Mouse (Mus musculus): ENCODE measurements around the gene Xpo5. TPM values are rescaled to one million over a fixed set of nuclear protein-coding genes. Genes with fewer than 3 reads are reported as not detected.

Xpo5 gene
- 23.4 TPM for polyA plus RNA-seq (2017; shearing (Covaris generic))

DNA sequence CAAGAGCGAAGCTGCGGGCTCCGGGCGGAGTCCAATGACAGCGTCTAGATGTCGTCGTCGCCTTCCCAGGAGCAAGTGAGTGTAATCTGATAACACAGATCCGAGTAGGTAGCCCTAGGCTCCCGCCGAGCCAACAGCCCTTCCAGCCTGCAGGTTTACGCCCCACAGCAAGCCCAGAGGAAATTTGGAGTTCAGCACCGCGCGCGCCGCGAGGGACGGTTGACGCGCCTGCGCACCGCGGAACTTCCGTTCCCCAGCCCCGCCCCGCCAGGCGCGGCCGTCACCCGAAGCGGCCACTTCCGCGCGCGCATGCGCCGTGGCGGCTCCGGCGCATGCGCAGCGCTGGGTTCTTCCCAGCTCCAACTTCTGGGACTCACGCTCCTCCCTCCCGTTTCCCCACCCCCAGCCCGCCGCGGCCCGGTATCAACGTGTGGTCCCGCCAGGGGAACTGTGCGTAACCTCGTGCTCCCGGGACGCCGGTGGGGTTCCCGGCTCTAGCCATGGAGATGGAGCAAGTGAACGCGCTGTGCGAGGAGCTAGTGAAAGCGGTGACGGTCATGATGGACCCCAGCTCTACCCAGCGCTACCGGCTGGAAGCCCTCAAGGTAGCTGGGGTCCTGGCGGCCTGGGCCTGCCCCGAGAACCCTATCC, at the start of gene Xpo5, which contains the start of gene Polh:
Gene Xpo5, plus strand, starts transcription at position 362 of the 651 bp plus-strand sequence.
Gene Polh, minus strand, starts transcription at position 225 of the 651 bp plus-strand sequence.

DNA sequence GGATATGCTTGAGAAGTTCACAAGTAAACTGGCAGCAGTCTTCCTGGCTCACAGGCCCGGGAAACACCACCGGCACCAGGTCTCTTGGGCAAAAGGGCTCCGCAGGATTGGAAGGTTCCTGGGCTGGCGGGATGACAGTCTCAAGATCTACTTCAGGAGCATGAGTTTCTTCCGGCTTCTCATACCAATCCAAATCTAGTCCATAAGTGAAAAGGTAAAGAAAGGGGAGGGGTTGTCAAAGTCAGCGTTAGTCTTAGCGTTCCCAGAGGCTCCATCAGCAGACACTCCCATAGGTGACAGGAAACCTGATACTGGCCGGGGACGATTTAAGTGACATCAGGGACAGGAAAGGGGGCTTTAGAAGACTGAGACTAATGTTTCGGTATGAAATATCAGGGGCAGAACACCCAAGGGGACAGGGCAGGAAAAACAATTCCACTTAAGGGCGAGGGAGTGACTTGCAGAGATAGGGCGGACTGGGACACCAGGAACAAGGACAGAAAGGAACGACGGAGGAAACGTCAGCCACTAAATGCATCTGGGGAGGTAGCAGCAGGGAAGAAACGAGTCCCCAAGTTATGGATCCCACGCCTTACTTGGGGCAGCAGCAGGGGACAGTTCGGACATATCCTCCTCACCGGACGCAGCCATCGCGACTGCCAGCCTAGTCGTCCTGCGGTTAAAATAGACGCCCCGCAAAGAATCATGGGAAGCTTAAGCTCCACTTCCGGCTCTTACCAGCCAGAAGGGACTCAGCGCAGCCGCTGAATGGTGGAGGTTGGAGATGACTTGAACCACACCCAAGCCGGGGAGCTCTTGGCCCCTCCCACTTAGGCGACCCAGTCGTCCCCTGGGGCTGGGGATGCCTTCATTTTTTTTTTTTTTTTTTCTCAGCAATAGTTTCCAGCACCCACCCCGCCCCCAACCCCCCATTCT, 49.5 kb upstream of the Xpo5 start, which contains the start of gene Mad2l1bp:
Gene Mad2l1bp, minus strand, starts transcription at position 707 of the 936 bp plus-strand sequence.

DNA sequence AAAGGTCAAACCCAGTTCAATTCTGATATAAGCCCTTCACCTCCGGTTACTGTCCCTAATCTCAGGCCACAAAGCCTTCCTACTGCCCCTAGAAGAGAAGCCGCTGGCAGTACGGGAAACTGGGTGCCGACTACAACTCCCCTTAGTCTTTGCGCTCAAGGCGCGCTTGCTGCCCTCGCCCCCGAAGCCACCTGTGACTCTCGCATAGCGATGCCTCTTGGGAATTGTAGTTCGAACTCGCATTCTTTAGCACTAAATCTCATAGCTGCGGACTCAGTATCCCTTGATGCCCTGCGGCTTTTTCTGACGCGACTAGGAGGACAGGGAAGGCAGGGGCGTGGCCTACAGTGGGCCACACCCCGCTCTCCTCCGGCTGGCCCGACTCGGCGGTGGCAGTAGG, 41.9 kb upstream of the Xpo5 start, which contains the start of gene Gtpbp2:
Gene Gtpbp2, plus strand, starts transcription at position 347 of the 400 bp plus-strand sequence.

GRCm38 (mm10) chr17:46247512-46248188, 45.1 kb downstream of the Xpo5 start, which contains the start of the genes Polr1c and Yipf3:
TSS of gene Polr1c (minus strand) at chr17:46248054.
TSS of gene Yipf3 (plus strand) at chr17:46248080.

DNA sequence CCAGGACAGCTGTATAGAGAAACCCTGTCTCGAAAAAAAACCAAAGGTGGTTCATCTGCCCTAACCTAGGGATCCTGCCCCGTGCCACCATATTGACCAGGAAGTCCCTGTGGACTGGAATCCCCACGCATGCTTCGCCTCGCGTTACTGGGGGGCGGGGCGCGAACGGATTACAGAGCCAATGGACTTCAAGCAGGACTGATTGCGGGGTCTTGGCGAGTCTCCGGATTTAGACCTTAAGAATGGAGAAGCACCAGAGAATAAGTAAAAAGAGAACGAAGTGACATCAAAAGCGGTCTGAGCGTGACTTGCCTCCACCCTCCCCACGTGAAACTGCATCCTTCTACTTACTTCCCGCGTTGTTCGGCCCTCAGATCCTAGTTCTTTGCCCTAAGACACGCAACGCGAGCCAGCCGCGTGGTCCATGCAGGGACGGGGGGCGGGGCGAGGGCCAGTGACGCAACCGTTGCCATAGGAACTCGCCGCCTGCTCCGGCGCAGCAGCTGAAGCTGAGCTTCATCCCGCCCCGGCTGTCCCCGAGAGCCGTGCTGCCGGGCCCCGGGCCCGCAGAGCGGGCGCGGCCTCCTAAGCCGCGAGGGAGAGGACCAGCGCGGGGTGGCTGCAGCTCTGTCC, 51.0 kb downstream of the Xpo5 start, which contains the start of gene Lrrc73:
Gene Lrrc73, plus strand, starts transcription at position 80 of the 633 bp plus-strand sequence.

DNA sequence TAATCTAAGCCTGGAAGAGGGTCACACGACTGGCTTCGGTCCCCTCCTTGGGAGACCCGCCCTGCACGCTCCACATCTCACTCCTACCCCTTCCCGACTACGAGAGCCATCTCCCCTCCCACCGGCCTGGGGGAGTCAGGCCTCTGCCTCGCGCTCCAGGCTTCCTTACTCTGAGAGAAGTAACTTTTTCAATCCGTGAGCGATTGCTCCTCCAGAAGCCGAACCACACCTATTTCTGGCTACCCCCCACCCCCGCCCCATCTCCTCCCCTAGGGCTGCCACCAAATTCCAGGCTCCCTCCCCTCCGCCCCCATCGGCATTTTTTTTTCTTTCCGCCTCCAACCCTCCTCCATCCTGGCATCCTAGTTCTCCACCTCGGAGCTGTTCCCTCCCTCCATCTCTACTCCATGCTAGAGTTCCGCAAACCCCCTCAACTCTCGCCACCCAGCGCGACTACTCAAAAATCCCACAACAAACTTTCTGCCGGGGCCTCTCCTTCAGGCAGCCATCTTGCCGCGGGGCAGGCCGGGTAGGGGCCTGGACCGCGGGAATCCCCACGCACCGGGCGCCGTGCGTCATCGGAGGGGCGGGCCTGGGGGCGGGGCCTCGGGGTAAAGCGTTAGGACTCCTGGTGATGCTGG, 80.0 kb downstream of the Xpo5 start, which contains the start of gene Tjap1:
Gene Tjap1, minus strand, starts transcription at position 544 of the 641 bp plus-strand sequence.

Other genes with a start within 250 kb of the Xpo5 start
- 2.8 TPM for gene Vegfa, start 170.4 kb upstream of the Xpo5 start, polyA plus RNA-seq (2017; shearing (Covaris generic))
- 75.2 TPM for gene Mrps18a, start 91.8 kb upstream of the Xpo5 start, polyA plus RNA-seq (2017; shearing (Covaris generic))
- gene Rsph9, start 58.6 kb upstream of the Xpo5 start, polyA plus RNA-seq (2017; shearing (Covaris generic)), result 1.0 TPM
- 35.9 TPM for gene Mad2l1bp, start 49.2 kb upstream of the Xpo5 start, polyA plus RNA-seq (2017; shearing (Covaris generic))
- gene Gtpbp2, start 41.8 kb upstream of the Xpo5 start, polyA plus RNA-seq (2017; shearing (Covaris generic)), result 62.6 TPM
- gene Polh, start 137 bp upstream of the Xpo5 start, polyA plus RNA-seq (2017; shearing (Covaris generic)), result 3.1 TPM
- gene Polr1c, start 45.3 kb downstream of the Xpo5 start, polyA plus RNA-seq (2017; shearing (Covaris generic)), result 69.3 TPM
- 150 TPM for gene Yipf3, start 45.3 kb downstream of the Xpo5 start, polyA plus RNA-seq (2017; shearing (Covaris generic))
- not detected for gene Lrrc73, start 50.7 kb downstream of the Xpo5 start, polyA plus RNA-seq (2017; shearing (Covaris generic))
- 57.7 TPM for gene Tjap1, start 80.2 kb downstream of the Xpo5 start, polyA plus RNA-seq (2017; shearing (Covaris generic))
- not detected for gene Dlk2, start 94.6 kb downstream of the Xpo5 start, polyA plus RNA-seq (2017; shearing (Covaris generic))
- 6.7 TPM for gene Abcc10, start 125.6 kb downstream of the Xpo5 start, polyA plus RNA-seq (2017; shearing (Covaris generic))
- 10.6 TPM for gene Zfp318, start 180.9 kb downstream of the Xpo5 start, polyA plus RNA-seq (2017; shearing (Covaris generic))
- not detected for gene Crip3, start 226.1 kb downstream of the Xpo5 start, polyA plus RNA-seq (2017; shearing (Covaris generic))
- gene Slc22a7, start 235.7 kb downstream of the Xpo5 start, polyA plus RNA-seq (2017; shearing (Covaris generic)), result not detected

All from effector memory CD4-positive, alpha-beta T cell, adult 7 months (primary cell).